Mouse (Mus musculus) lung, postnatal 0 days (tissue): ENCODE results near the gene Vgll4. TPM values are rescaled to one million over a fixed set of nuclear protein-coding genes. Genes with fewer than 3 reads are reported as not detected.

ENCODE experiments used
- ATAC-seq: fragments of 200-750 bp; cut with Nextera tagmentation; 2 replicates; pipeline ENCODE4 v1.8.0; 2017; ENCODE audit warnings: moderate library complexity
- DNase-seq: peaks from one replicate; pipeline ENCODE4 v3.0.0-alpha.2; 2016; ENCODE audit warnings: low spot score
- H3K27ac ChIP-seq: fragments of 300-500 bp; sonication (generic); 2 replicates; pipeline ENCODE4 v1.5.1; 2014; ENCODE audit warnings: antibody characterized with exemption, mild to moderate bottlenecking, low read length, mixed read lengths
- H3K27me3 ChIP-seq: fragments of 300-500 bp; sonication (generic); replicated peaks from 2 replicates; pipeline ENCODE4 v1.6.1; 2014; ENCODE audit warnings: low read length, mixed read lengths; ENCODE audit not compliant: insufficient read depth
- H3K36me3 ChIP-seq: fragments of 300-500 bp; sonication (generic); 2 replicates; pipeline ENCODE4 v1.6.1; 2014; ENCODE audit warnings: low read length, mixed read lengths; ENCODE audit not compliant: insufficient read depth
- H3K4me1 ChIP-seq: fragments of 300-500 bp; sonication (generic); 2 replicates; pipeline ENCODE4 v1.6.1; 2014; ENCODE audit warnings: antibody characterized with exemption, low read depth, low read length, mixed read lengths; ENCODE audit not compliant: insufficient read depth
- H3K4me2 ChIP-seq: fragments of 300-500 bp; sonication (generic); replicated peaks from 2 replicates; pipeline ENCODE4 v1.6.1; 2014; ENCODE audit warnings: low read depth, mild to moderate bottlenecking, low read length, moderate library complexity, mixed read lengths
- H3K4me3 ChIP-seq: fragments of 300-500 bp; sonication (generic); 2 replicates; pipeline ENCODE4 v1.5.1; 2014; ENCODE audit warnings: low read depth, low read length
- H3K9ac ChIP-seq: fragments of 300-500 bp; sonication (generic); replicated peaks from 2 replicates; pipeline ENCODE4 v1.6.1; 2014; ENCODE audit warnings: low read depth, mild to moderate bottlenecking
- H3K9me3 ChIP-seq: fragments of 300-500 bp; sonication (generic); 2 replicates; pipeline ENCODE4 v1.6.1; 2016; ENCODE audit warnings: low read length, mixed read lengths
- CTCF ChIP-seq: IDR thresholded peaks from 2 replicates; pipeline ENCODE4 v1.5.1; 2016; ENCODE audit warnings: antibody characterized with exemption, mild to moderate bottlenecking
- EP300 ChIP-seq: IDR thresholded peaks from 2 replicates; pipeline ENCODE4 v1.6.1; 2016; ENCODE audit warnings: antibody characterized with exemption, mild to moderate bottlenecking, control low read depth
- WGBS: fragments of 180-500 bp; shearing (Covaris S2); extraction: QIAGEN DNeasy Blood & Tissue Kit; methylation state at CpG from one replicate; pipeline ENCODE4 v1.1.7; 2014; 5-methylcytosine and 5-hydroxymethylcytosine counted together
- polyA plus RNA-seq: library from polyadenylated mRNA; unstranded; fragments of >200 nt; fragmentation: Nextera tagmentation; extraction: Ambion mirVana; gene quantifications from 2 replicates; pipeline ENCODE4 v1.2.1, GENCODE M21; 2015

The Vgll4 gene
- polyA plus RNA-seq, 1 experiment from 2014 or later, result 104 TPM

DNA sequence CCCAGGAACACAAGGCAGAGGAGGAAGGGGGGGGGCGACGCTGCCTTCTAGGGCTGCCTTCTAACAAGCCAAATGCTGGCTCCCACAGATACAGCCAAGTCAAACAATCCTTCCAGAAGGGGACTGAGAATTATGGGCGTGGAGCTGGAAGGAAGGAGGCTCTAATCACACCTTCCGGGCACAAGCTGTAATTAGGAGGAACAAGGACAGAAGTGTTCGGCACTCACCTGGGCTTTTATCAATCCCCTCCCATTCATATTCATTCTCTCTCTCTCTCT lies 53.1 kb downstream of the Vgll4 start:
- peak overlapping the region; percentile 90 for H3K27ac ChIP-seq
- peak; percentile 89 for DNase-seq
- H3K9me3 ChIP-seq, result no peaks in the 10 kb centered on the region
- no peak for TF ChIP-seq EP300
- no peak for TF ChIP-seq CTCF
- H3K27me3 ChIP-seq, result no peaks in the 10 kb centered on the region
- peaks cover 56% of the 10 kb centered on the region for H3K4me1 ChIP-seq
- ATAC-seq, result peak; percentile 44
- H3K9ac ChIP-seq, result no peak overlapping the region; the same call in 1 of the 2 replicates
- H3K4me3 ChIP-seq, result peak overlapping the region; percentile 15
- 2% methylated on average over 5 of the region's 5 CpGs for WGBS
- no peaks in the 10 kb centered on the region for H3K36me3 ChIP-seq
- H3K4me2 ChIP-seq, result peak overlapping the region; percentile 66

DNA sequence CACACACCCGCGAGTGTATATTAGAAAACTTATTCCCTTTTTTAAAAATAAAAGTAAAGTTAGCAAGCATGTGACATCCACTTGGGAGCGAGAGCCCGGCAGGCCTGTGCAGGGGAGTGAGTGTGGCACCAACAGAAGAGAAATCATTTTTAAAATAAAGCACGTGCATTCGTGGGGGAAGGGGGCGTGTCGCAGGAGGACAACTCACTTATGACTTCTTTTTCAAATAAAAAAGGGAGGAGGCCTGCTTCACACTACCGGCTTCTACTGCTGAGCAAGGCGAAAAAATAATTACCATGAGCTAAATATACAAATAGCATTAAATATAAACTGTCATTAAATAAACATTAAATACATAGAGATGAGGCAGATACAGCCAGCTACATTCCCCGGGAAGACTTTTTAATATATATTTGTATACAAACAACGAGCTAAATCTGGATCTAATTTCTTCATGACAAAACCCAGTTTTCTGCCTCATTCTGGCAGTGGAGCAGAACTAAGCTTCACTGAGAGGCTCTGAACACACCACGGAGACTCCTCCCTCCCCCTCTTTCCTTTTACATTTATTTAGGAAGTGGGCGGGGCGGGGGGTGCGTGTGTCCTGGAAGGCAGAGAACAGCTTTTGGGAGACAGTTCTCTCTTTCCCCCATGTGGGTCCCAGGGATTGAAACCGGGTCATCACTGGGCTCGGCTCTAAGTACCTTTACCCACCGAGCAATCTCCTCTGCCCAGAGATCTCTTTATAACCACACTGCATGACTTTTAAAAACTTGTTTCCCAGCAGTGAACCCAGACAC lies 53.7 kb downstream of the Vgll4 start:
- Histone ChIP-seq H3K9ac (no peak overlapping the region; the same call in 1 of the 2 replicates), H3K4me3 (peak overlapping the region; percentile 15), H3K27ac (peak overlapping the region; percentile 90), H3K27me3 (no peaks in the 10 kb centered on the region), H3K4me2 (peak overlapping the region; percentile 66), H3K9me3 (no peaks in the 10 kb centered on the region), H3K4me1 (peaks cover 56% of the 10 kb centered on the region), H3K36me3 (no peaks in the 10 kb centered on the region)
- WGBS, result 14% methylated on average over 19 of the region's 19 CpGs
- 0 out of 2 replicates have a peak, but pooled peaks have one; percentile 25 for ATAC-seq
- TF ChIP-seq EP300, result no peak
- TF ChIP-seq CTCF, result no peak
- peak; percentile 79 for DNase-seq

DNA sequence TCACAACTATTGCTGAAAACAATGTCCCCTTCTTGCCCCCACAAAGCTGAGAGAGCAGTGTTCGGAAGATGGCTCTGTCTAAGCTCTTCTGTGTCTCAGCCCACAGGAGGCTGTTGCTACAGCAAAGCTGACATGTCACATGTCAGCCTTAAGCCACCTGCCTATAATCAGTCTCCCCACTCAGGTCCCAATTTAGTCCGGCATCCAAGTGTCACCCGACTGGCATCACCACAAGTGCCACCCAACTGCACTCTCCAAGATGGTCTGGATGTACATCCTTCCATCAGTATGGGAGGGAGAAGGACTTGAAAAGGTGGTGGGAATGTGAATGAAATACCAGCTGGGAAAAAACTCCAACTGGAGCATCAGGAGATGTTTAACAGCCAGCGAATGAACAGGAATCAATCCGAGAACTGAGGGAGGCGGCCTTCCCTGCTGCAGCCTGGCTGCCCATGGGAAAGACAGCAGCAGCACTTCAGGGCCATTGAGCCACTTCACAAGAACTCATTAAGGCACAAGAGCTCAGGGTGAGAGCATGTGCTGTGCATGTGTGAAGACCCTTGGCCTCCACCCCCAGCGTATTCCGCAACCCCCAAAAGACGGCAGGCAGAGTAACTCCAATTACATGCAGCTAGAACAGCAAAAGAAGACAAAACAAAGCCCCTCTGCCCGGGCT lies 55.6 kb downstream of the Vgll4 start:
- 51% methylated on average over 10 of the region's 10 CpGs for WGBS
- TF ChIP-seq EP300 (no peak), CTCF (no peak)
- no peak for DNase-seq
- Histone ChIP-seq H3K27me3 (no peaks in the 10 kb centered on the region), H3K4me1 (peaks cover 57% of the 10 kb centered on the region), H3K36me3 (no peaks in the 10 kb centered on the region), H3K9ac (no peak overlapping the region), H3K4me2 (no peak overlapping the region), H3K9me3 (no peaks in the 10 kb centered on the region), H3K4me3 (no peak overlapping the region), H3K27ac (0 out of 2 replicates have a peak overlapping the region, but pooled peaks have one; percentile 10)
- ATAC-seq, result no peak

DNA sequence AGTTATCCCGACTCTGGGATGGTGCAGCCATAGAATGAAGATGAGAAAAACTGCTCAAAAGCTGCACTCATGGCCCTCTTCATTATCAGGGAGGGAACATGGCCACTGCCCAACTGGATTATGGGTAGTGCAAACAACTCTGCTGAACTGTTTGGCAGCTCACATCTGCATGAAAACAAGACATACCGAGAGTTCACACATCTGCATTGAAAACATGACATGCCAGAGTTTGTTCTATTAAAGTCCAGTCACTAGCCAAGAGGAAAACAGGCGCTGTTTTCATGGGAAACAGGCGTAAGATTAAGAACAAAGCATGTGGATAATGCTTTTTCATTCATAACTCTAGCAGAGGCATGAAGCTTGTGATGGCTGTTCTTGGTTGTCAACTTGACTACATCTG lies 56.7 kb downstream of the Vgll4 start:
- WGBS, result 34% methylated on average over 4 of the region's 4 CpGs
- Histone ChIP-seq H3K4me1 (peaks cover 48% of the 10 kb centered on the region), H3K4me2 (no peak overlapping the region), H3K27ac (no peak overlapping the region), H3K4me3 (no peak overlapping the region), H3K9me3 (no peaks in the 10 kb centered on the region), H3K36me3 (no peaks in the 10 kb centered on the region), H3K9ac (no peak overlapping the region), H3K27me3 (no peaks in the 10 kb centered on the region)
- ATAC-seq, result no peak
- TF ChIP-seq CTCF (no peak), EP300 (no peak)
- no peak for DNase-seq

DNA sequence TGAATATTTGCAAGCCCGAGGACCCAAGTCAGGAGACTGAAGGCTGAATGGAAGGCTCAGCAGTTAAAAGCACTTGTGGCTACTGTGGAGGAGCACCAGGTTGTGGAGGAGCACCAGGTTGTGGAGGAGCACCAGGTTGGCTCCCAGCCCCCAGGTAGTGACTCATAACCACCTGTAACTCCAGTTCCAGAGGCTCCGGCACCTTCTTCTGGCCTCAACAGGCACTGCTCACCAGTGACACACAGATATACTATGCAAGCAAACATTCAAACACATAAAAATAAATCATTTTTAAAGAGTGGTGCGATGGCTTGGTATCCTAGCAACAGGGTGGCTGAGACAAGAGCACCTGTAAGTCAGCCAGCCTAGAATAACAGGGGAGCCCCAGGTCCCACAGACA lies 58.3 kb downstream of the Vgll4 start:
- H3K36me3 ChIP-seq, result no peaks in the 10 kb centered on the region
- TF ChIP-seq EP300 (no peak), CTCF (no peak)
- WGBS, result 64% methylated on average over 3 of the region's 3 CpGs
- H3K9ac ChIP-seq, result no peak overlapping the region
- DNase-seq (peak; percentile 59), ATAC-seq (peak; percentile 58)
- H3K27ac ChIP-seq, result no peak overlapping the region
- no peak overlapping the region for H3K4me2 ChIP-seq
- no peak overlapping the region for H3K4me3 ChIP-seq
- H3K9me3 ChIP-seq, result no peaks in the 10 kb centered on the region
- H3K4me1 ChIP-seq, result peaks cover 37% of the 10 kb centered on the region
- H3K27me3 ChIP-seq, result no peaks in the 10 kb centered on the region

DNA sequence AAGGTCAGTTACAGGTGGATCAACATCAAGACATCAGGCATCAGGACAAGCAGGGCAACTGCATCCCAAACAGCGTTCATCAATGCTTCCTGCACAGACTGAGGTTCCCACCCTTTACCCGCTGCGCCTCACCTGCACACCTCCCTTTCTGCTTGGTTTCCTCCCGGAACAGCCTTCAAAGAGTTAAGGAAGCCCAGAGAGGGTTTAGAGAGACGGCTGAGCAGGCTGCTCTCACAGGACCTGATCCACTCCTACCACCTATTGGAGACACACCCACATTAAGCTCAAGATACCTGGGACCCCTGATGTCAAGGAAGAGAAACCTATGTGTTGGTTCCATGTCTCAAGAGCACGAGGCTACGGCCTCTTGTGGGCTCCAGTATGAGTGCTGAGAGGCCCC lies 60.0 kb downstream of the Vgll4 start:
- Histone ChIP-seq H3K4me3 (no peak overlapping the region), H3K4me2 (no peak overlapping the region), H3K27me3 (no peaks in the 10 kb centered on the region), H3K27ac (peak overlapping the region; percentile 26; the same call in 1 of the 2 replicates), H3K36me3 (no peaks in the 10 kb centered on the region), H3K4me1 (peaks cover 34% of the 10 kb centered on the region), H3K9ac (no peak overlapping the region), H3K9me3 (no peaks in the 10 kb centered on the region)
- DNase-seq (no peak), ATAC-seq (no peak)
- TF ChIP-seq EP300 (no peak), CTCF (no peak)
- 62% methylated on average over 7 of the region's 7 CpGs for WGBS
